Mouse (Mus musculus): ENCODE data around the gene Plcb3.

Gene Plcb3

DNA sequence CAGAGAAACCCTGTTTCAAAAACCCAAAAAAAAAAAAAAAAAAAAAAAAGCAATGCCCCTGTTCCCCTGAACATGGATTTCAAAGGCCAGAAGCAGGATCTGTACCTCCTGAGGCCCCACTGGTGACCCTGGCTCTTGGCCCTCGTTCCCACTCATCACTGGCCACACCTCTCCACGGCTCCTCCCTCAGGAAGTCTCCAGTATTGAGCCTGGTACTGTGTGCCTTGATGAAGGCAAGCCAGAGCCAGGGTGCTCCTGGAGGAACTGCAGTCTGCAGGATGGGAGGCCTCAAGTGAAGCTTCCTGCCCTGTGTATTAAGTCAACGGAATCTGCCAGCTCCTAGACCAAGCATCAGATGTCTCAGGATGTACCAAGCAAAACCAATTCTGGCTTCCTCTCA is 70.1 kb downstream of the Plcb3 start:
- no peak for DNase-seq (ENCODE audit: low read depth in 2 of 2, low spot score in 2 of 2)

DNA sequence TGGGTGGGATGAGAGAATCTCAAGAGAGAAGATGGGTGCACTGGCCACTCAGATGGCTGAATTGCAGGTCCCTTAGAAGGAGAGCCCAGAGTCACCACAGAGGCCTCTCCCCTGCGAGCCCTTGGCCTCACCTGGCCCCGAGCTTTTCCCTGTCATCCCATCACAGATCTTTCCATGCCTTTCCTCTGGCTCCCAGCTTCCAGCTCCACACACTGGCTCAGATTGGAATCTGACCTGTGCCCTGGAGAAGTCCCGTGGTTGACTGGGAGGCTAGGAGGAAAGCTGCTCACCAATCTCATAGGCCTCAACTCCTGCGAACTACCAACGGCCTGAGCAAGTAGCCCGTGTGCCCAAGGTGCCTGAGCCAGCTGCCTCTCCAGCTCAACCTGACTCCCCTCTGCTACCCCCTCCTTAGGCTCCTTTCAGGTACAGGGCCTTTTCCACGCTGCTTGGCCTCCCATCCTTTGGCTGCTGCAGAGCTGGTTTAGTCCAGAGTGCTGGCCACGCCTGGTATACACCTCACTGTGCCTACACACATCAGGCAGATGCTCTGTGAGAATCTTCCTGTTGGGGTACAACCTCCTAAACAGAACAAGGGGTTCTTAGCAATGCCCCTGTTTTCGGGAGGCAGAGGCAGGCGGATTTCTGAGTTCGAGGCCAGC is 70.6 kb downstream of the Plcb3 start:
- no peak for DNase-seq (ENCODE audit: low read depth in 2 of 2, low spot score in 2 of 2)

DNA sequence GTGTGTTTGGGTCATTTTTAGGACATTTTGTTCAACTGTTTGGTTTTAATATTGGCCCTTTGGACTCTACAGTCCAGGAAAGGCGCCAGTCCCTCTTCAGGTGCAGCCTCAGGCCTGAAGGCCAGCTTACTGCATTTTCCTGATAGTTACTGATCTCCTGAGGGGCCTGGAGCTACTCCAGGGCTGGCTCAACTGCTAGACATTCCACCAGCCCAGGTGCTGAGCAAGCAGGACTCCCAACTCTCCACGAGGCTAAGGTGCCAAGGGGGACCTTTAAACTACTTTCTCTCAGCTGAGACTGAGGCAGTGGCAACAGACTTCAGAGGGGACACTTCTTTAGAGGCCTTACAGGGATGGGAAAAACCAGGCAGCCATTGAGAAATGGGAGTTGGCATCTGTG is 71.4 kb downstream of the Plcb3 start:
- no peak for DNase-seq (ENCODE audit: low read depth in 2 of 2, low spot score in 2 of 2)

DNA sequence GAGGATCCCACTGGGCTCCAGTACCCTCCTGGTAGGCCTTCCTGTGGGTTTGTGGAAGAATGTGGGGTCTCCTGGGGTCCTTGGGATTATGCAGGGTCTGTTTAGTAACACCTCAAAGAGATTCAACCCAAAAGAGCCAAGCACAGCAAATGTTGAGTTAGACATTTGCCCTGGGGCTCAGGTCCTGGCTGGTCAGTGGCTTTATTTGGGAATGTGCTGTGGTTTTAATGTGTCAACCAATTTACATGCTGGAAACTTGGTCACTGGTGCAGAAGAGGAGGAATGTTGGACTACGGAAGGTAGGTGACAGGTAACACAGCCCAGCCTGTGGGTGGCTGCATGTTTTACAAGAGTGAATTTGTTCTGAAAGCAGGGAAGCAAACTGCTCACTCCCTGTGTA is 73.2 kb downstream of the Plcb3 start:
- no peak for DNase-seq (ENCODE audit: low read depth in 2 of 2, low spot score in 2 of 2)
